Mouse (Mus musculus): ENCODE measurements around the gene Tns2. TPM values are rescaled to one million over a fixed set of nuclear protein-coding genes. Genes with fewer than 3 reads are reported as not detected.

Tns2 gene
- polyA plus RNA-seq (2017; shearing (Covaris generic)): 3.1 TPM

DNA sequence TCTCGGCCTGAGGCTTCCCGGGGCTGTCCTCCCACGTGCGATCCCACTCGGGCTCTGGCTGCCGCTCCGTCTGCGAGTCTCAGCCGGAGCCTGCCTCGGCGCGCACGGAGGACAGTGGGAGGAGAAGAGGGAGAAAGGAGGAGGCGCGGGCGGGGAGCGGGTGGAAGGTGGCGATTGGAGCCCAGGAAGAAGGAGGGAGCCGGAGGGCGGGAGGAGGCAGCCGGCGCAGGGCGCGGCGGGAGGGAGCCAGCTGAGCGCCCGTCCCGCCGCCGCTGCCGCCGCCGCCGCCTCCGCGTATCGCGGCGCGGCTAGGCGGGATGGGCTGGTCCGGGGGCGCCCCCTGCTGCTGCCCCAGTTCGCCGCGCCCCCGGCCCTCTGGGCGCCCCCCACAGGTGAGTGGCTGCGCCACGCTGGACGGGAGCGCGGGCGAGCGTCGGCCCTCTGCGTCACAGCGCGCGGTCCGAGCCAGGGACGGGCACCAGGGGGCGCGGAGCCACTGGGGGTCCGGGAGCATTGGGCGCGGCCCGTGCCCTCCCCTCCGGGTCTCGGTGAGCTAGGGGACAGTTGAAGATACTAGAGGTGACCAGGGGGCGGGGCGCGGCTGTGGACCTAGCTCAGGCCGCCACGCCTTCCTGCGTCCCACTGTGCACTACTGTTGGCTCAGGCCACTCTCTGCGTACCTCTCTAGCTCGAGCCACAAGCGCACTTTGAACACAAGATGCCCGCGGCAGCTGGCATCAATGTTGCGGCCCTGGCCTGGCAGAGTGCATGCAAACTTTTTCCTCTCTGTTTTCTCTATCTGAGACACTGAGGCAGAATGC is at the start of gene Tns2:
TSS of gene Tns2 (plus strand) at position 253 of the 821 bp plus-strand sequence.

DNA sequence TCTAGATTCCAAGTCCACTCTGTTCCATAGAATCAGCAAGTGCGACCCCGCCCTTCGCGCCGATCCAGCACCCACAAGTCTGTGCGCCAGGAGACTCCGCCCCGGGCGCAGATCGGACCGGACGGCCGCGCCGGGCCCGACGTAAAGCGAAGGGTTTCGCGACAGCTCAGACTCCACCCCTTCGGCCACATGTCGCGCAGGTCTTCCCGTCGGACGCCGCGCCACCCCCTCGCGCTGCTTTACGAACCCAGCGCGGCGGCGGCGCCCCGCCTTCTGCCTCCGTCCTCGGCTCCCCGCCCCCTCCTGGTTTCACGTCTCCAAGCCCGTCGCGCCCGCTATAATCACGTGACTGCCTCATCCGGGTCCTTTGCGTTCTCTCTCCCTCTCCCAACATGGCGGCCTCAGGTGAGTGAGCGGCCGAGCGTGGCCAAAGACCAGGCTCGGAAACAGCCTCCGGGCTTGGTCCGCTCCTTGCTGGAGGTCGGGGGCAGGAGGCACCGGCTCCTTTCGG is 26.6 kb upstream of the Tns2 start, which contains the start of gene Eif4b:
TSS of gene Eif4b (plus strand) at position 215 of the 511 bp plus-strand sequence.

DNA sequence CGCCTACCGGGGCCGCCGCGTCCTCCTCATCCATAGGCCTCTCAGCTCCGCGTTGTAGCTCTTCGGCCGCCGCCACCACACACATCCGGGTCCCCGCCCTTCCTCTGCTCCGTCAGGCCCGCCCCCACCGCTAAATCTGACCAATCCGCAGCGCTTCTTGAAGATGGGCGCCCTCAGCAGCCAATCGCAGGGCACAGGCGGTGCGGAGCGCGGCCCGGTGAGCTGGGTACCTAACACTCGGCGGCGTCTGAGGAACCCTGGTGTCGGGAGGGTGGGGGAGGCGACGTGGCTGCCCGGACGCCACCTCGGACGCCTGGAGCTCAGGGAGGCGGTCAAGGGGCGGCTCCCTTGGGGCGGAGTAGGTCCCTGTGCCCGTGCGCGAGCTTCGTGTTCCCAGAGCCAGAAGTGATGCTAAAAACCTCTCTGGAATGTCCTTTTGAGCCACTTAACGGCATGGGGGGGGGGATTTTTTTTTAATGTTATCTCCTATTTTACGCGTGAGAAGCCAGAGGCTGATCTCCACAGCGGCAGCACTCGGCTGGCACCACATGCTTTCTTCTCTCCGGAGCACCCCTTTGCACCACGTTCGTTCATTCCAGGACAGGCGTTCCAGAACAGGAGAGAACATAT is 36.0 kb downstream of the Tns2 start, which contains the start of gene Spryd3:
TSS of gene Spryd3 (minus strand) at position 106 of the 630 bp plus-strand sequence.

DNA sequence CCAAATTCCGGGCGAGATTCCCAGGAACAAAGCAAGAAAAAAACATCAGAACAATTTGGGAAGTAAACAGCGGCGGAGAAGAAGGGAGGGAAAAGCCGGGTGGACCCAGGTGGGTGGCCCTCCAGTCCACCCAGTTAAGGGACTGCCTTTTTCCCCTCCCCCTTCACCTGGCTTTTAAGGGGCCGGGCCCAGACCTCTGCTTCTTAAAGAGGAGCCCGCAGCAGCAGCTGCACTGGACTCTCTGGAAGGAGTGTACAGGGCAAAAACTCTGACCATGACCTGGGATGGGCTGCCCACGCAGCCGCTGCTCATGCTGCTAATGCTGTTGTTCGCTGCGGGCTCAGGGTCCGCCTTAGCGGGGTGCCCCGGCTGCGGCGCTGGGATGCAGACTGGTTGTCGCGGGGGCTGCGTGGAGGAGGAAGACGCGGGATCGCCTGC is 44.1 kb downstream of the Tns2 start, which contains the start of gene Igfbp6:
TSS of gene Igfbp6 (plus strand) at position 89 of the 438 bp plus-strand sequence.

DNA sequence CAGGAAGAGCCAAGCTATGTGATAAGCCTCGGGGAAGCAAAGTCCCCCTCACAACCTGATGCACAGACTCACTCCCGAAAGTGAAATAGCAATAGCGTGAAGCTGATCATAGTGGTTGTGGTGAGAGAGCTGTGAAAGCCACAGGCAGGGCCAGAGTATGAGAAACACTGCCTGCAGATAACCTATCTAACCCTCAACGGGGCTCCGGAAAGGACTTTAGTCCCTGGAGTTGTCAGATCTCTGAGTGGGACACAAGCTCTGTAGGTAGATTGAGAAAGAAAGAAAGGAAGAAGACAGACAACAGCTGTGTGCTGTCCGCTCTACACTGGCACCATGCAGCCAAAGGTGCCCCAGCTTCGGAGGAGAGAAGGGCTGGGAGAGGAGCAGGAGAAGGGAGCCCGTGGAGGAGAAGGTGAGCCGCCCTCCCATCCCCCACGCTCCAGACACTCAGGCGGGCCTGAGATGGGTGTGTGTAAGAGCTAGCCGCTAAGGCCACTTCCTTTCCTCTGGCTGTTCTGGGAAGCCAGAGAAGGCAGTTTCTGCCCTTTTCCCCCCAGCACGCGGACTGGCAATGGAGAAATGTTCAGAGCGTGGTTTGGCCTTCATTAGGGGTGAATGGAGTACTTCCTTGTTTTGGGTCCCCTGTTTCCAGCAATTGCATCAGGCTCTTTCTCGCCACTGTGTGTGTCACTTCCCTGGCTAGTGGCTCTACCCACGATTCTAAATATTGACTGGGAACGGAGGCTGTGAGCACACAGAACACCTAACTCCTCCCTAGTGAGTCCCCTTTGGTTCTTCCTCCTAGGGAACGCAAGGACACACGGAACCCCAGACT is 50.3 kb downstream of the Tns2 start, which contains the start of gene Soat2:
TSS of gene Soat2 (plus strand) at position 226 of the 835 bp plus-strand sequence.

Other genes starting within 250 kb of the Tns2 start
- 0.62 TPM for gene Krt1, start 249.6 kb upstream of the Tns2 start, polyA plus RNA-seq (2017; shearing (Covaris generic))
- not detected for gene Krt77, start 230.7 kb upstream of the Tns2 start, polyA plus RNA-seq (2017; shearing (Covaris generic))
- gene Krt76, start 207.5 kb upstream of the Tns2 start, polyA plus RNA-seq (2017; shearing (Covaris generic)): not detected
- gene Krt4, start 175.7 kb upstream of the Tns2 start, polyA plus RNA-seq (2017; shearing (Covaris generic)): not detected
- not detected for gene Krt79, start 160.1 kb upstream of the Tns2 start, polyA plus RNA-seq (2017; shearing (Covaris generic))
- not detected for gene Krt78, start 146.1 kb upstream of the Tns2 start, polyA plus RNA-seq (2017; shearing (Covaris generic))
- not detected for gene Krt8, start 95.9 kb upstream of the Tns2 start, polyA plus RNA-seq (2017; shearing (Covaris generic))
- not detected for gene Krt18, start 72.2 kb upstream of the Tns2 start, polyA plus RNA-seq (2017; shearing (Covaris generic))
- 90.3 TPM for gene Eif4b, start 26.6 kb upstream of the Tns2 start, polyA plus RNA-seq (2017; shearing (Covaris generic))
- gene Spryd3, start 35.8 kb downstream of the Tns2 start, polyA plus RNA-seq (2017; shearing (Covaris generic)): 42.3 TPM
- gene Igfbp6, start 43.9 kb downstream of the Tns2 start, polyA plus RNA-seq (2017; shearing (Covaris generic)): 0.56 TPM
- gene Soat2, start 50.1 kb downstream of the Tns2 start, polyA plus RNA-seq (2017; shearing (Covaris generic)): 6.2 TPM
- gene Zfp740, start 102.8 kb downstream of the Tns2 start, polyA plus RNA-seq (2017; shearing (Covaris generic)): 93.1 TPM
- 9.2 TPM for gene Csad, start 104.3 kb downstream of the Tns2 start, polyA plus RNA-seq (2017; shearing (Covaris generic))
- 974 TPM for gene Itgb7, start 131.5 kb downstream of the Tns2 start, polyA plus RNA-seq (2017; shearing (Covaris generic))
- 25.5 TPM for gene Rarg, start 157.1 kb downstream of the Tns2 start, polyA plus RNA-seq (2017; shearing (Covaris generic))
- gene Gm9918, start 170.2 kb downstream of the Tns2 start, polyA plus RNA-seq (2017; shearing (Covaris generic)): not detected
- gene Mfsd5, start 179.0 kb downstream of the Tns2 start, polyA plus RNA-seq (2017; shearing (Covaris generic)): 36.3 TPM
- gene Espl1, start 195.9 kb downstream of the Tns2 start, polyA plus RNA-seq (2017; shearing (Covaris generic)): 0.50 TPM
- gene Pfdn5, start 225.7 kb downstream of the Tns2 start, polyA plus RNA-seq (2017; shearing (Covaris generic)): 472 TPM
- gene Myg1, start 231.3 kb downstream of the Tns2 start, polyA plus RNA-seq (2017; shearing (Covaris generic)): 43.2 TPM